Mouse (Mus musculus) testis, adult 2 months (tissue): ENCODE measurements at regions not wholly inside any gene's neighbourhood (a gene's known extent, or its start where the extent isn't known, plus 50 kb on each side); places are given as distances from the start of the nearest gene placed in this dataset.

Experiments used
- CTCF ChIP-seq: fragments of 200-500 bp; IDR thresholded peaks from 2 replicates; pipeline ENCODE4 v1.5.1; 2012; ENCODE audit warnings: low read depth, mild to moderate bottlenecking, inconsistent platforms, low read length, moderate library complexity; ENCODE audit not compliant: control insufficient read depth, insufficient read depth, insufficient replicate concordance
- POLR2A ChIP-seq: fragments of 200-500 bp; IDR thresholded peaks from 2 replicates; pipeline ENCODE4 v1.6.1; 2012; ENCODE audit warnings: low read depth, mild to moderate bottlenecking, inconsistent platforms, low read length, moderate library complexity; ENCODE audit not compliant: control insufficient read depth

DNA sequence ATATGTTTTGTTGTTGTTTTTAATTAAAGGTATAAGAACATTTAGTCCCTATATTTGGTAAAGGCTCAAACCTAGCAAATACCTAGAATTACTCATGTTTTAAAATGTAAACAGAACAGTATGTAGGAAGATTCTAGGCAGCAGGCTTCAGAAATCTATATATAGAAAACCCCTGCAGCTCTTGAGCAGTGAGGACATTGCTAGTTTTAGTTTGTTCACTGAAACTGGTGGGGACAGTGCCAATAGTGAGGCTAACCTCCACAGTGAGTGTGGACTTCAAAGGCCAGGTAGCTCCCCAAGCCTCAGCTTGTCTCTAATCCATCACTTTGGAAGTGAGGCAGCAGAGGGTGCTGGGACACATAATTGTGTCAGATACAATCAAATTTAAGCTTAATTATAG, 2645.7 kb downstream of the 9330182O14Rik start:
- TF ChIP-seq POLR2A = no peak
- no peak for TF ChIP-seq CTCF
